Mouse (Mus musculus) MN1 (cell line): ENCODE data around the gene Scap.

Experiments used
- DNase-seq: peaks from one replicate; pipeline ENCODE4 v3.0.0-alpha.2; 2016; ENCODE audit warnings: low spot score

Gene Scap

GRCm38 (mm10) chr9:110333135-110333895 lies at the start of gene Scap:
TSS of gene Scap (plus strand) at chr9:110333288.
- peak; percentile 94 for DNase-seq

DNA sequence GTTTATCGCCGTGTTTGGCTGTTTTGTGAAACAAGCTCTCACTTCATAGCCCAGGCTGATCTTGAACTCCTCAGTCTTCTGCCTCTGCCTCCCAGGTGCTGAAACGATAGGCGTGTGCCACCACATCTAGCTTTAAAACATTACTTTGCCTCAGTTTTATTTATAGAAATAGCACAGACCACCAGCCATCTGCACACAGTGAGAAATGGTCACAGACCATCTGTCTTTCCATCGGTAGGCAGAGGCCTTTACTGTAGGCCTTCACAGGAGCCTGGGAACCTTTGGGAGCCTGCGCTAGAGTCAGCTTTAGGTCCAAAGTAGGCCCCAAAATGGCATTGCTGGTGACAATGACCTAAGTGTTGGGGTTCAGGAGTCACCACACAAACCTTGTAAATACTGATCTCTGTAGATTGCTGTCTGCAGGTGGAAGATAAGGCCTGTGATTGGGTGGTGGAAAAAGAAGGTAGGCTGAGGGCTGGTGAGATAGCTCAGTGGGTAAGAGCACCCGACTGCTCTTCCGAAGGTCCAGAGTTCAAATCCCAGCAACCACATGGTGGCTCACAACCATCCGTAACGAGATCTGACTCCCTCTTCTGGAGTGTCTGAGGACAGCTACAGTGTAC lies 48.9 kb upstream of the Scap start:
- DNase-seq: no peak

DNA sequence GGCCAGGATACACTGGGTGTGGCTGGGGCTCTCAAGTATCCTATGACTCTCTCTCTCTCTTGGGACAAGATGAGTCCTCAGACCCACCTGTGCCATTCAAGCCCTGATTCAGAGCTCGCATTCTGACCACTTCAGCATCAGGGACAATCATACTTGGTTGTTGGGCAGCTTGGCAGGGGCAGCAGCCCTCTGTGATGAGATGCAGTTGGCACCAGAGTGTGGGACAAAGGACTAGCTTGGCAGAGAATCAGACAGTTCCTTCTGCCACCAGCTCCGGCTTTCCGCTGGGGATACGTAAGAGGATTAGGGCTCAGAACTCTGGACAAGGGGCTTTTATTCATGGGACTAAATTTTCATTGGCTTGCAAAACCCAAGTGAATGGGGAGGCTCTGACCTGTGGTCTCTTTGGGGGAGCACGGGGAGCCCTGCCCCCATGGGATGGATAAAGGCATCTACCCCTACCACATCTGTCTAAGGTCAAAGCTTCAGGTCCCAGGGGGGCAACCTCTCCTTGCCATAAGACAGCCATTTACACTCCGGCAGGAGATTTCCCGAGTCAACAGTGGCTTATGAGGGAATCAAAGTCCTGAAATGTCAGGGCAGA lies 45.7 kb upstream of the Scap start:
- no peak for DNase-seq

GRCm38 (mm10) chr9:110293254-110293718 lies 39.8 kb upstream of the Scap start:
- DNase-seq: no peak

DNA sequence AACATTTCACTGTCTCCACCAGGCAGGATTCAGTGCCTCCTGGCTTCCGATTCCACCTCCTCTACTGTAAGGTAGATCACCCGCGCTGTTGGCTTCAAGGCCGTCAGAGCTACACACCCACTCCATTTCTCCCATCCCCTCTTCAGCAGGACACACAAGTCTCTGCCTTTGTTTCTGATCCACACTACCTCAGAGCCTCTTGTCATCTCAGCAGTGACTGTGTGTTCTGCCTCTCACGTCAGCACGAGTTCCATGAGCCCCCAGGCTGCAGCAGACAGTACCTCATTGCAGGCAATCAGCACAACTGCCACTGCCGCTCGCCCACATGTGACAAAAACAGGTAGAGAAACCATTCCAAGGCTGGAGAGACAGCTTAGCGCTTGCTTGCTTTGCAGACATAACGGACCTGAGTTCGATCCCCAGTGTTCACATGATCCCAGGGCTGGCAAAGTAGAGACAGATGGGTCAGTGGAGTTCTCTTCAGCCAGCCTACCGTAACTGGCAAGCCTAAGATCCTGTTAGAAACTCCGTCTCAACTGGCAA lies 39.1 kb upstream of the Scap start:
- no peak for DNase-seq

- DNase-seq: no peak
These were observed 38.3 kb upstream of the Scap start for GRCm38 (mm10) chr9:110294786-110295185.

- DNase-seq: peak; percentile 88
These were observed 36.0 kb upstream of the Scap start for GRCm38 (mm10) chr9:110296867-110297627.

DNA sequence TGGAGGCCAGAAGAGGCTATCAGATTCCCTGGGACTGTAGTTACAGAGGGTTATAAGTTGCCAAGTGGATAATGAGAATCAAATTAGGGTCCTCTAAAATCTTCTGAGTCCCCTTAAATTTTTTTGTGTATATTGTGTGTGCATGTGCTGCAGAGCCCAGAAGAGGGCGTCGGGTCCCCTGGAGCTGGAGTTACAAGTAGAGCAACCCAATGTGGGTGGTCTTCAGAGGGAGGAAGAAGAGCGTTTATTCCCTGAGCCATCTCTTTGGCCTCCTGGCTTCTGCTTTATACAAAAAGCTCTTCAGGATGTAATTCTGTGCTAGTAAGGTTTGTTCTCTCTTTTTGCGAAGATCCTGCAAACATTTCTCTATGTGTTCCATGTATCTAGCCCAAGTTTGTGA lies 28.6 kb upstream of the Scap start:
- DNase-seq: peak; percentile 45

GRCm38 (mm10) chr9:110304969-110305651 lies 28.0 kb upstream of the Scap start, which contains the start of gene Elp6:
TSS of gene Elp6 (plus strand) at chr9:110305173.
- peak; percentile 94 for DNase-seq

GRCm38 (mm10) chr9:110306371-110306770 lies 26.7 kb upstream of the Scap start:
- DNase-seq: no peak

DNA sequence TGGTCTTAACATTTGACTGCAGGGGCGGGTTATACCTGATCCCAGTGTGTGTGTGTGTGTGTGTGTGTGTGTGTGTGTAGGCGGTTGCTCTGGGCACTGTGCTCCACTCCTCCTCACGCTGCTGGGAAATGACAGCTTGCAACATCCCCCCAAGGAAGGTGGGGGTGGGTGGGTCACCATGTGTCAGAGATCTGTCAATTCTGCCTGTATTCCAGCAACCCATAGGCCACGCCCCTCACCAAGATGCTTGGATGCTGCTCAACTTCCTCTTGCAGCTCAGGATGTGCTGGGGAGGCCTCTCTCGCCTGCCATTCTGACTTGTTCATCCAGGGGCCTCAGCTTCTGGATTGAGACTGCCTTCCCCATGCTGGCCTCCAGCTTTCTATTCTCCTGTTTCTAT lies 18.4 kb upstream of the Scap start:
- DNase-seq: no peak

DNA sequence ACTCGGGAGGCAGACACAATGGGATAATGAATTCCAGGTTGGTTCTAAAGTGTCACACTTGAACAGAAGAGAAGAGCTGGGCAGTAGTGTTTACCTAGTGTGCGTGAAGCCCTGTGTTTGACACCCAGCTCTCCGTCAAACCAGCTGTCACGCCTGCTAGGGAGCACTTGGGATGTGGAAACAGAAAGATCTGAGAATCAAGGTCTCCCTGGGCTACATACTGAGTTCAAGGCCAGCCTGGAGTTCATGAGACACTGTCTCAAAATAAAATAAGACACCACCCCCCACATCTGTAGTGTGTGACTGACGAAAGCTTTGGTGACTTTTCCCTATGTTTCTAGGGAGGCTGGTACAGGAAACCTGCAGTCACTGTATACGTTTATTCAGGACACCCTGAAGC lies 17.7 kb upstream of the Scap start:
- DNase-seq: no peak

DNA sequence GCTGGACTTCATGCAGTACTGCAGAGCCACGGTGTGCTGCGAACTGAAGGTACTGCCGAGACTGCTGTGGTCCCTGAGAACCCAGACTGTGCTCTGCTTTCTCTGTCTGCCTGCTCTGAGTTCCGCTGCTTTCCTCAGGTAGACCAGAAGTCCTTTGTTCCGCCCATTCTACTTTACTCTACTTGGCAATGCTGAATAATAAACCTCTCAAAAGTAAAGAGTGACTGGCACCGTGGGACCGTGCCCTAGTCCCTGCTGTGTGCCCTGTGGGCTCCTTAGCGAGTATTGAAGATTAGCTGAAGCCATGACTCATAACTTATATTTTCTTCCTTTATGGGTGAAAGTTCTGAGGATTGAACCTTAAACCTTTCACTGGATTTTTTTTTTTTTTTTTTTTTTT lies 17.2 kb upstream of the Scap start:
- DNase-seq: no peak

DNA sequence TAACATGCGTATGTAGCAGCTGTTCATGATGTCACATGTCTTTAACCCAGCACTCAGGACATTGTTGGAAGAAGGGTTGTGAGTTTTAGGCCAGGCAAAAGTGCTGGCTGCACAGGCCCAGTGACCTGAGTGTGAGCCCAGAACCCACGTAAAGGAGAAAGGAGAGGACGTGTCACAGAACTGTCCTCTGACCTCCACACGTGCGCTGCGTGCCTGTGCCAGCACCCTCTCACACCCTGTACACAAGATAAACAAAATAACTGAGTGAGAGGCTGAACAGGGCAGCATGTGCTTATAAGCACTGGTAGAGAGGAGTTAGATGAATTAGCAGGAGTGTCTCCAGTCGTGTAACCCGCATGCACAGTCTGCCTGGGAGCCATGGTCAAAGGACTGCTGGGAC lies 16.6 kb upstream of the Scap start:
- DNase-seq: no peak

DNA sequence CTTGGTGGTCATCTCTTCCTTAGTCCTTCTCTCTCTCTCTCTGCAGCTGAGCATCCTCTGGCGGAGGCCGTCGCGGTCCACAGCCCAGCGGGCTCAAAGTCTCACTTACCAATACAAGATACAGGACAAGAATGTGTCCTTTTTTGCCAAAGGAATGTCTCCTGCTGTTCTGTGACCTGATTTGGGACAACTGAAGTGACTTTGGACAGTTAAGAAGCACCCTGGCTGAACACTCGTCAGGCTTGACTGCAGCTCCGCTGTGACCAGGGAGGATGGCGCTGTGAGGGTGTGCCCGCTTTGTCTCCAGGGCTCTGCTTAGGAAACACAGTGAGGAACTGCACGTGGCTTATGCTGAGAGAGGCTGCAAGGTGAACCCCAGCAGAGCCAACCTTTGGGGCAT lies 12.3 kb upstream of the Scap start:
- no peak for DNase-seq

GRCm38 (mm10) chr9:110322972-110323371 lies 10.1 kb upstream of the Scap start:
- no peak for DNase-seq

- no peak for DNase-seq
These were observed 8.9 kb upstream of the Scap start for GRCm38 (mm10) chr9:110324181-110324580.

GRCm38 (mm10) chr9:110328178-110328577 lies 4.9 kb upstream of the Scap start:
- no peak for DNase-seq

- no peak for DNase-seq
These were observed 4.0 kb upstream of the Scap start for GRCm38 (mm10) chr9:110328946-110329630.

GRCm38 (mm10) chr9:110329655-110330054 lies 3.4 kb upstream of the Scap start:
- no peak for DNase-seq

GRCm38 (mm10) chr9:110330341-110330740 lies 2.7 kb upstream of the Scap start:
- DNase-seq: no peak
